Mouse (Mus musculus) neural tube, embryonic 14.5 days (tissue): ENCODE results near the gene Dlg2. TPM values are rescaled to one million over a fixed set of nuclear protein-coding genes. Genes with fewer than 3 reads are reported as not detected.
A peak's percentile ranks its signal among the peaks of the same experiment; 100 is the strongest.

ENCODE experiments used
- ATAC-seq: fragments of 200-750 bp; cut with Nextera tagmentation; 2 replicates; pipeline ENCODE4 v1.8.0; 2017; ENCODE audit warnings: low read depth, mild to moderate bottlenecking, moderate TSS enrichment, moderate library complexity
- H3K27ac ChIP-seq: fragments of 300-500 bp; sonication (generic); 2 replicates; pipeline ENCODE4 v1.5.1; 2014; ENCODE audit warnings: low read depth, mild to moderate bottlenecking, control low read depth, low read length, moderate library complexity, mixed read lengths
- H3K27me3 ChIP-seq: fragments of 300-500 bp; sonication (generic); 2 replicates; pipeline ENCODE4 v1.6.1; 2014; ENCODE audit warnings: low read length; ENCODE audit not compliant: control insufficient read depth, insufficient read depth
- H3K36me3 ChIP-seq: fragments of 300-500 bp; sonication (generic); 2 replicates; pipeline ENCODE4 v1.6.1; 2014; ENCODE audit warnings: low read length, mixed read lengths; ENCODE audit not compliant: control insufficient read depth, insufficient read depth
- H3K4me1 ChIP-seq: fragments of 300-500 bp; sonication (generic); 2 replicates; pipeline ENCODE4 v1.6.1; 2014; ENCODE audit warnings: low read length; ENCODE audit not compliant: control insufficient read depth, insufficient read depth
- H3K4me2 ChIP-seq: fragments of 300-500 bp; sonication (generic); 2 replicates; pipeline ENCODE4 v1.6.1; 2014; ENCODE audit warnings: mild to moderate bottlenecking, low read depth, low read length, control low read depth
- H3K4me3 ChIP-seq: fragments of 300-500 bp; sonication (generic); 2 replicates; pipeline ENCODE4 v1.5.1; 2014; ENCODE audit warnings: low read depth, low read length, control low read depth, mixed read lengths
- H3K9ac ChIP-seq: fragments of 300-500 bp; sonication (generic); replicated peaks from 2 replicates; pipeline ENCODE4 v1.6.1; 2014; ENCODE audit warnings: low read depth, mild to moderate bottlenecking, control low read depth, low read length, mixed read lengths
- H3K9me3 ChIP-seq: fragments of 300-500 bp; sonication (generic); 2 replicates; pipeline ENCODE4 v1.6.1; 2016; ENCODE audit warnings: low read length; ENCODE audit not compliant: control insufficient read depth
- WGBS: fragments of 180-500 bp; shearing (Covaris S2); extraction: QIAGEN DNeasy Blood & Tissue Kit; methylation state at CpG from one replicate; pipeline ENCODE4 v1.1.7; 2014; 5-methylcytosine and 5-hydroxymethylcytosine counted together
- polyA plus RNA-seq: library from polyadenylated mRNA; unstranded; fragments of >200 nt; fragmentation: Nextera tagmentation; extraction: Ambion mirVana; gene quantifications from 2 replicates; pipeline ENCODE4 v1.2.1, GENCODE M21; 2014

Gene Dlg2
- polyA plus RNA-seq, 1 experiment from 2014 or later = 48.0 TPM

DNA sequence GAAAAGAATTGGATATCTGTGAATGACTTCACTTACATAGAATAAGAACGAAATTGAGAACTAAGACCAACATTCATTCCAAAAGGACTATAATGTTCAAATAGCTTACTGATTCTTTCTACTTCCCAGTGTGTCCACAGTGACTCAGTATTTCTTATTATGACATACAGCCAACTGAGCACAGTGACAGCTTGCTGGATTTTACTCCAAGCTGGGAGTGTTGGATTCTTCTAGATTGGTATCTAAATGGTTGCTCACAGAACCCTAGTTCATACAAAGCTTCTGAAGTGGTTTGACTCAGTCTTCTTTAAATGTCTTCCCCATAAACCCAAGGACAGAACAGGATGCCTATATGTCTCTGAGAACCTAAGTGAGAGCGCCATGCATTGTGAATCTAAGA lies 937.7 kb downstream of the Dlg2 start:
- no peak overlapping the region for H3K9ac ChIP-seq

GRCm38 (mm10) chr7:91414749-91415148 lies 938.3 kb downstream of the Dlg2 start:
- no peak overlapping the region for H3K4me3 ChIP-seq
- no peak overlapping the region for H3K27ac ChIP-seq
- ATAC-seq = no peak
- H3K9ac ChIP-seq = no peak overlapping the region
- no peaks in the 10 kb centered on the region for H3K27me3 ChIP-seq
- 75% methylated on average over 2 of the region's 2 CpGs for WGBS
- H3K4me1 ChIP-seq = no peaks in the 10 kb centered on the region
- H3K4me2 ChIP-seq = no peak overlapping the region
- H3K36me3 ChIP-seq = no peaks in the 10 kb centered on the region
- H3K9me3 ChIP-seq = no peaks in the 10 kb centered on the region

More for the DNA sequence above, 937.7 kb downstream of the Dlg2 start:
- Histone ChIP-seq H3K9me3 (no peaks in the 10 kb centered on the region), H3K36me3 (no peaks in the 10 kb centered on the region), H3K4me1 (no peaks in the 10 kb centered on the region), H3K4me3 (no peak overlapping the region), H3K27ac (no peak overlapping the region), H3K27me3 (no peaks in the 10 kb centered on the region), H3K4me2 (no peak overlapping the region)
- ATAC-seq = no peak
- WGBS = 83% methylated on average over 2 of the region's 2 CpGs

GRCm38 (mm10) chr7:91420215-91420614 lies 943.7 kb downstream of the Dlg2 start:
- 87% methylated on average over 4 of the region's 4 CpGs for WGBS
- Histone ChIP-seq H3K27ac (no peak overlapping the region), H3K4me2 (no peak overlapping the region), H3K4me3 (no peak overlapping the region), H3K27me3 (no peaks in the 10 kb centered on the region), H3K9me3 (no peaks in the 10 kb centered on the region), H3K36me3 (no peaks in the 10 kb centered on the region), H3K9ac (no peak overlapping the region), H3K4me1 (no peaks in the 10 kb centered on the region)
- ATAC-seq = no peak

- Histone ChIP-seq H3K27me3 (no peaks in the 10 kb centered on the region), H3K9me3 (no peaks in the 10 kb centered on the region), H3K4me1 (no peaks in the 10 kb centered on the region), H3K4me2 (no peak overlapping the region), H3K27ac (no peak overlapping the region), H3K4me3 (no peak overlapping the region), H3K9ac (no peak overlapping the region), H3K36me3 (no peaks in the 10 kb centered on the region)
- 80% methylated on average over 4 of the region's 4 CpGs for WGBS
- ATAC-seq = no peak
These were observed 947.3 kb downstream of the Dlg2 start for GRCm38 (mm10) chr7:91423784-91424183.

DNA sequence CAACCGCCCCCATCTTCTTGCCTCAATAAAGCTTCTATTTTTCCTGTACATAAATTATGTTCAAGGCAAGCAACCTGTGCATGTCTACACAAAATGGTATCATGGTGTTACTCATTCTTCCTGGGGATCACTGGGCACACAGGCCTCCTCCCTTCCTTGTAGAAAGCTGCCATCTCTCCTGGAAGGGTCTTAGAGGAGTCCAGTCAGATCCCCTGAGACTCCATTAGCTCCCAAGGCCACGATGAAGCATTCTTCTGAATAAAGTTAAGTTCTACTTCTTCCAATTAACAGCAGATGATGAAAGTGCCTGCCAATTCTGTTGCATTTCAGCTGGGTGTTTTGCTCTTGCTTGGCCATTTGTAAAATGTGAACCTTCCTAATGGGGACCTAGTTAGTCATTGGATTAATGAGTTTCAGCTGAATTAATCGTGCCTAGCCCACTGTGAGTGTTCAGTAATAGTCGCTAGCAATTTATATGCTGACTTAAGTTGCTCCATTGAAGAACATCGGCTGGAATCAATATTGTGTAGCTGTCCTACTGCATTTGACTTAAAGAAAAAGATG lies 953.3 kb downstream of the Dlg2 start:
- no peaks in the 10 kb centered on the region for H3K27me3 ChIP-seq
- H3K9me3 ChIP-seq = no peaks in the 10 kb centered on the region
- H3K4me2 ChIP-seq = no peak overlapping the region
- H3K36me3 ChIP-seq = no peaks in the 10 kb centered on the region
- WGBS = 69% methylated on average over 5 of the region's 5 CpGs
- no peak overlapping the region for H3K4me3 ChIP-seq
- no peak overlapping the region for H3K27ac ChIP-seq
- ATAC-seq = no peak
- no peaks in the 10 kb centered on the region for H3K4me1 ChIP-seq
- H3K9ac ChIP-seq = no peak overlapping the region

DNA sequence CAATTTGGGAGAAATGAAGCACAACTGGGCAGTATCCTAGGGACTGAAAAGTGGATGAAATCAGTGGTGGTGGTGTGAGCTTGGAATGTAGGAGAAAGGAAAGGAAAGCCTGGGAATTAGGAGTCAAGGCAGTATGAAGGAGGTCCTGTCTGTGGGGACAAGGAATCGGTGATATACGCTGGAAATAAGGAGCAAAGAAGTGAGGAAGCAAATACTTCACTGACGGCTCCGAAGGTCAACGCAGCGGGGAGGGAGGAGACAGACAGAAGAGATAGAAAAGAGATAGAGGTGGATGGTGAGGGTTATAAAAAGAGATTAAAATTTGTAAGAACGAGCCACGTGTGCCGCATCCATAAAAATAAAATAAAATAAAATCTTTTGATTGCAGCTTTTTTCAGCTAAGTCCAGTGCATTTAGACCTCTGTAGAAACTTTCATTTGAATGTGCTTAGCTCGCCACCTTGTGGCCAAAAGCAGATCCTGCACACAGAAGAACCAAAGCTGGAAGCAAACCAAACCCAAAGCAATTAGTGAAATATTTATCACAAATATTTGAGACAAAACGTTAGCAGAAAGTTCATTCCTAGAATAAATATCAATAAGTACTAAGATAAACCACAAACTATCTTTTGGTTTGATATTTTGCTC lies 955.2 kb downstream of the Dlg2 start:
- H3K27me3 ChIP-seq = no peaks in the 10 kb centered on the region
- no peak overlapping the region for H3K4me3 ChIP-seq
- no peak overlapping the region for H3K4me2 ChIP-seq
- H3K9ac ChIP-seq = no peak overlapping the region
- WGBS = 41% methylated on average over 11 of the region's 11 CpGs
- 0 out of 2 replicates have a peak, but pooled peaks have one; percentile 42 for ATAC-seq
- H3K36me3 ChIP-seq = no peaks in the 10 kb centered on the region
- no peak overlapping the region for H3K27ac ChIP-seq
- no peaks in the 10 kb centered on the region for H3K4me1 ChIP-seq
- no peaks in the 10 kb centered on the region for H3K9me3 ChIP-seq

DNA sequence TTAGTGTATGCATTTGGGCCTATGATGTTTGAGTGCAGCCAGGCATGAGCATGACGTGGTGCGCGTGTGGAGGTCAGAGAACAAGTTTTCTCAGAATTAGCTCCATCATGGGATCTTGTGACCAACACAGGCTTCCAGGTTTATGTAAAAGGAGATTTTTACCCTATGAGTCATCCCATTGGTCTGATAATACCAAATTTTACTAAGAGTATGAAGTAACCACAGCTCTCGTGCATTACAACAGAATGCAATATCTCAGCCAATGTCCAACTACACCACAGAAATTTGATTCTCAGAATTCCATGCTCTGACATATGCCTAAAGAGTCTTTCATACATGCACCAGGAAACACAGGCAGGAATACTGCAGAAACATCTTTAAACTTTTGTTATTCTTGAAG lies 956.1 kb downstream of the Dlg2 start:
- Histone ChIP-seq H3K36me3 (no peaks in the 10 kb centered on the region), H3K27me3 (no peaks in the 10 kb centered on the region), H3K4me2 (no peak overlapping the region), H3K4me3 (no peak overlapping the region), H3K4me1 (no peaks in the 10 kb centered on the region), H3K9ac (no peak overlapping the region), H3K9me3 (no peaks in the 10 kb centered on the region), H3K27ac (no peak overlapping the region)
- 94% methylated on average over 4 of the region's 4 CpGs for WGBS
- ATAC-seq = no peak

GRCm38 (mm10) chr7:91434739-91435138 lies 958.3 kb downstream of the Dlg2 start:
- 89% methylated on average over 5 of the region's 5 CpGs for WGBS
- Histone ChIP-seq H3K4me3 (no peak overlapping the region), H3K27ac (no peak overlapping the region), H3K36me3 (no peaks in the 10 kb centered on the region), H3K9ac (no peak overlapping the region), H3K4me1 (no peaks in the 10 kb centered on the region), H3K9me3 (no peaks in the 10 kb centered on the region), H3K4me2 (no peak overlapping the region), H3K27me3 (no peaks in the 10 kb centered on the region)
- no peak for ATAC-seq

- no peaks in the 10 kb centered on the region for H3K36me3 ChIP-seq
- 85% methylated on average over 6 of the region's 6 CpGs for WGBS
- H3K27ac ChIP-seq = no peak overlapping the region
These were observed 963.9 kb downstream of the Dlg2 start for GRCm38 (mm10) chr7:91440326-91440725.

More at GRCm38 (mm10) chr7:91440326-91440725, 963.9 kb downstream of the Dlg2 start:
- Histone ChIP-seq H3K27me3 (no peaks in the 10 kb centered on the region), H3K9me3 (no peaks in the 10 kb centered on the region), H3K4me3 (no peak overlapping the region), H3K9ac (no peak overlapping the region), H3K4me2 (no peak overlapping the region), H3K4me1 (no peaks in the 10 kb centered on the region; the same call in 1 of the 2 replicates)
- no peak for ATAC-seq
